Comparison of ENCODE assay signal across 8 mouse cellular contexts in the genomic region with DNA sequence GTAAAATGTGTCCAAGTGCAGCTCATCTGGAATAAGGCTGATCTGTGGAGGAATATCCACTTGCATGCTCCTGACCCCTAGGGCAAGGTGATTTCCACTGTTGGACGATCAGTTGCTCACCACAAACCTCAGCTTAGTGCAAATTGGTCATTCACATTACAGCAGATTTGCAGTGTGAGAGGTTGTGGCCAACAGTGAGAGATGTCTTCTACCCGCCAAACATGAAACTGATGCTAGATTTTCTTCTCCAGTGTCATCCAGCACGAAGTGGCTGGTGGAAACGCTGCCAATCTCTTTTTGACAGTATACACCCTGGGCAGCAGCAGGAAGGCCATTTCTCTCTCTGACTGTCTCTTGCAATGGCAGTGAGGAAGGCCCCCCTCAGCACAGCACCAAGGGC. TPM values are rescaled to one million over a fixed set of nuclear protein-coding genes. Genes with fewer than 3 reads are reported as not detected.
DNase-seq lines count a peak whose midpoint lies in the region; ATAC-seq and TF ChIP-seq lines count a peak whose summit lies in the region.

No protein-coding gene starts in this region.

- peak overlapping the region; percentile 96 for H3K4me3 ChIP-seq in layer of hippocampus, adult 2 months
- peak overlapping the region; percentile 85 for H3K4me3 ChIP-seq in cerebellum, adult 2 months (replicated peaks; ENCODE audit: insufficient read depth, low read depth, low read length)
- peak overlapping the region; percentile 99 for H3K4me3 ChIP-seq in forebrain, postnatal 0 days (ENCODE audit: low read depth, low read length)
- peak overlapping the region; percentile 89; the same call in 1 of the 2 replicates for H3K4me3 ChIP-seq in midbrain, embryonic 10.5 days

- TF ChIP-seq POLR2A in cerebellum, adult 2 months (IDR thresholded peaks at IDR 0.05; ENCODE audit: borderline replicate concordance, insufficient read depth, low read length), result no peak

- no peaks in the 10 kb centered on the region for H3K9me3 ChIP-seq in forebrain, postnatal 0 days (ENCODE audit: low read length)
- no peaks in the 10 kb centered on the region for H3K9me3 ChIP-seq in midbrain, embryonic 10.5 days (replicated peaks)

- H3K36me3 ChIP-seq in forebrain, postnatal 0 days (ENCODE audit: insufficient read depth), result no peaks in the 10 kb centered on the region
- H3K36me3 ChIP-seq in midbrain, embryonic 10.5 days, result peaks cover 24% of the 10 kb centered on the region

- no peak for DNase-seq in layer of hippocampus, adult 2 months (ENCODE audit: low spot score in 2 of 2)
- no peak for DNase-seq in layer of hippocampus, adult 9-11 months
- peak in 1 of 2 experiments; percentile 40 for DNase-seq in cerebellum, adult 2 months
- no peak for DNase-seq in forebrain, postnatal 0 days
- no peak for DNase-seq in midbrain, embryonic 10.5 days (ENCODE audit: low spot score)
- no peak for DNase-seq in embryo, embryonic 10 days (ENCODE audit: low spot score)
- DNase-seq in c-Kit-positive CD71-positive TER-119-positive erythroid progenitor cells, embryonic 14.5 days (ENCODE audit: low spot score), result no peak

- WGBS in cerebellum, adult 2 months, result 42% methylated on average over 4 of the region's 4 CpGs
- 87% methylated on average over 4 of the region's 4 CpGs for WGBS in forebrain, postnatal 0 days
- WGBS in midbrain, embryonic 10.5 days, result 77% methylated on average over 4 of the region's 4 CpGs

- no peak for ATAC-seq in forebrain, postnatal 0 days
- no peak for ATAC-seq in megakaryocyte-erythroid progenitor cell, adult 5-6 weeks (replicated peaks; ENCODE audit: low FRiP score, low TSS enrichment, poor library complexity, severe bottlenecking)

- peak overlapping the region; percentile 96 for H3K27ac ChIP-seq in layer of hippocampus, adult 2 months
- H3K27ac ChIP-seq in cerebellum, adult 2 months (ENCODE audit: insufficient read depth, low read length), result peak overlapping the region; percentile 92
- H3K27ac ChIP-seq in forebrain, postnatal 0 days (ENCODE audit: low read depth, low read length), result peak overlapping the region; percentile 98
- H3K27ac ChIP-seq in midbrain, embryonic 10.5 days (replicated peaks), result peak overlapping the region; percentile 99

- H3K27me3 ChIP-seq in cerebellum, adult 2 months (ENCODE audit: control insufficient read depth, insufficient read depth, low read length), result no peaks in the 10 kb centered on the region
- no peaks in the 10 kb centered on the region for H3K27me3 ChIP-seq in forebrain, postnatal 0 days (ENCODE audit: insufficient read depth, low read length)
- H3K27me3 ChIP-seq in midbrain, embryonic 10.5 days (ENCODE audit: low read depth, poor library complexity, severe bottlenecking), result no peaks in the 10 kb centered on the region

- H3K4me1 ChIP-seq in cerebellum, adult 2 months (ENCODE audit: control insufficient read depth, insufficient read depth, low read length), result peaks cover 6% of the 10 kb centered on the region; the same call in 1 of the 2 replicates
- H3K4me1 ChIP-seq in forebrain, postnatal 0 days (ENCODE audit: insufficient read depth), result no peaks in the 10 kb centered on the region
- H3K4me1 ChIP-seq in midbrain, embryonic 10.5 days, result peaks cover 31% of the 10 kb centered on the region

- peak overlapping the region; percentile 57 for H3K4me2 ChIP-seq in forebrain, postnatal 0 days (ENCODE audit: low read depth)

- TF ChIP-seq CTCF in layer of hippocampus, adult 2 months (conservative IDR thresholded peaks at IDR 0.05), result no peak
- TF ChIP-seq CTCF in cerebellum, adult 2 months (IDR thresholded peaks at IDR 0.05; ENCODE audit: borderline replicate concordance, insufficient read depth, low read depth, low read length), result no peak
- TF ChIP-seq CTCF in forebrain, postnatal 0 days (IDR thresholded peaks at IDR 0.05; ENCODE audit: low read depth), result no peak

- peak overlapping the region; percentile 99 for H3K9ac ChIP-seq in forebrain, postnatal 0 days

RNA-seq across cellular contexts. Expression of a gene that starts 0.8 kb away (rescaled TPM):
- total RNA-seq in layer of hippocampus, adult 2 months (2021), result 100 to 1,000 TPM; 115 to 125 TPM
- polyA plus RNA-seq in cerebellum, adult 2 months (2012; rRNA removed), result 150 and 158 TPM in 2 replicates
- 330 and 340 TPM in 2 replicates for total RNA-seq in forebrain, postnatal 0 days (2014; rRNA removed)
- 260 and 264 TPM in 2 replicates for polyA plus RNA-seq in forebrain, postnatal 0 days (2015; fragmentation: Nextera tagmentation; extraction: Ambion mirVana)
- polyA plus RNA-seq in midbrain, embryonic 10.5 days (2016; fragmentation: Nextera tagmentation; extraction: Ambion mirVana), result 208 and 218 TPM in 2 replicates
- 55.9 and 87.4 TPM in 2 replicates for total RNA-seq in megakaryocyte-erythroid progenitor cell, adult 5-6 weeks (2014; fragmentation: Nextera tagmentation)
- 90.1 and 107 TPM in 2 replicates for total RNA-seq in megakaryocyte-erythroid progenitor cell, adult 5-6 weeks (2017)

RNA-seq across cellular contexts. Expression of a gene that starts 54.7 kb away (rescaled TPM):
- 10 to 100 TPM; 17.5 to 18.6 TPM for total RNA-seq in layer of hippocampus, adult 2 months (2021)
- polyA plus RNA-seq in cerebellum, adult 2 months (2012; rRNA removed), result 10.2 and 11.5 TPM in 2 replicates
- 11.2 and 12.8 TPM in 2 replicates for total RNA-seq in forebrain, postnatal 0 days (2014; rRNA removed)
- polyA plus RNA-seq in forebrain, postnatal 0 days (2015; fragmentation: Nextera tagmentation; extraction: Ambion mirVana), result 22.0 and 23.7 TPM in 2 replicates
- polyA plus RNA-seq in midbrain, embryonic 10.5 days (2016; fragmentation: Nextera tagmentation; extraction: Ambion mirVana), result 2.5 and 3.1 TPM in 2 replicates
- 6.3 and 9.5 TPM in 2 replicates for total RNA-seq in megakaryocyte-erythroid progenitor cell, adult 5-6 weeks (2014; fragmentation: Nextera tagmentation)
- 7.3 and 7.7 TPM in 2 replicates for total RNA-seq in megakaryocyte-erythroid progenitor cell, adult 5-6 weeks (2017)
